Mouse (Mus musculus) frontal cortex, postnatal 36 days (tissue): ENCODE data around the gene Tpbpa.
"Not testable (repeated sequence)": the region's sequence is repeated elsewhere in the genome, so short reads cannot be mapped to it uniquely, and the experiment has no call there.

ENCODE experiments used
- DNase-seq, 2 experiments: peaks; one replicate each; pipeline ENCODE4 v3.0.0; 2022; ENCODE audit warnings: low spot score in 2 of 2

The Tpbpa gene

GRCm38 (mm10) chr13:60941884-60942283, at the start of gene Tpbpa:
TSS of gene Tpbpa (minus strand) at chr13:60941984.
- not testable (repeated sequence) for DNase-seq

GRCm38 (mm10) chr13:60986915-60987314, 45.1 kb upstream of the Tpbpa start:
- not testable (repeated sequence) for DNase-seq

DNA sequence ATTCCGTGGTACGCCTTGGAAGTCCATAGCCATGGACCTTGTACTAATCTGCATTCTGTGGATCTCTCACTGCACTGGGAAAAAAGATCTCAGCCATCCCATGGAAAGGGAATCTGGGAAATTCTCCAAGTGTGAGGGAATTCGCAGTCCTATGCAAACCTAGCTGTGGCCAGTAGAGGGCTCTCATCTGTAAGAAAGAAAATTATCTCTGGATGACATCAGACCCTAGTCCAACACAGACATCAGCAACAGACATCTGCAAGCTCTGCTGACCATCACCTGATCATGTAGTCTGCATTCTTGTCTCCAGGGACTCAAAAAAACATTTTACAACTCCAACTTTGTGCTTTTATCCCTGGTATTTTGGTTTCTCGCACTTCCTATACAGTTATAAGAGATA, 30.5 kb upstream of the Tpbpa start:
- DNase-seq, result not testable (repeated sequence)

DNA sequence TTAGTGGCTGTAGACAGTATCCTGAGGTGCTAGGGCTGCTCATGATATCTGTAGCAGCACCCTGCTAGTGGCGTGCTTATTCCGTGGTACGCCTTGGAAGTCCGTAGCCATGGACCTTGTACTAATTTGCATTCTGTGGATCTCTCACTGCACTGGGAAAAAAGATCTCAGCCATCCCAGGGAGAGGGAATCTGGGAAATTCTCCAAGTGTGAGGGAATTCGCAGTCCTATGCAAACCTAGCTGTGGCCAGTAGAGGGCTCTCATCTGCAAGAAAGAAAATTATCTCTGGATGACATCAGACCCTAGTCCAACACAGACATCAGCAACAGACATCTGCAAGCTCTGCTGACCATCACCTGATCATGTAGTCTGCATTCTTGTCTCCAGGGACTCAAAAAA, 22.2 kb upstream of the Tpbpa start:
- DNase-seq, result not testable (repeated sequence)

DNA sequence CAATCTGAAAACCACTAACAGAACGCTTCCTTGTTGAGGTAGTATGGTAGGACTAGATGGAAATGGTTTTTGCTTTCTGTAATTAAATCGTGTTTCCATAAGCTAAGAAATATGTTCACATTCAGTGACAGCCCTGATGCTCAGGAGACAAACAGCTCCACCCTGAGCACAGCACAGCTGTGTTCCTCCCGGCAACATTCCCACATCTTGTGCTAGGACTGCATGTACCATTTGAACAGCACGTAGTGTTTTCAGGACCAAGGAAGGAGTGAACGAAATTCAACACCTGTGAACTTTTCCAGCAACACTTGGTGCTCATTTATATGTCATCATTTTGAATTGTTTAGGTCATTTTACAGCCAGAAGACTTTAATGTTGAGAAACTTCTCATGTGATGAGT, 19.9 kb upstream of the Tpbpa start:
- no peak for DNase-seq

- DNase-seq, result no peak
These were observed 5.3 kb downstream of the Tpbpa start, which contains the start of the genes Gm49391 and Ctla2a for GRCm38 (mm10) chr13:60936500-60936901. TSS of gene Gm49391 (minus strand) at chr13:60936571. TSS of gene Ctla2a (minus strand) at chr13:60936625.

DNA sequence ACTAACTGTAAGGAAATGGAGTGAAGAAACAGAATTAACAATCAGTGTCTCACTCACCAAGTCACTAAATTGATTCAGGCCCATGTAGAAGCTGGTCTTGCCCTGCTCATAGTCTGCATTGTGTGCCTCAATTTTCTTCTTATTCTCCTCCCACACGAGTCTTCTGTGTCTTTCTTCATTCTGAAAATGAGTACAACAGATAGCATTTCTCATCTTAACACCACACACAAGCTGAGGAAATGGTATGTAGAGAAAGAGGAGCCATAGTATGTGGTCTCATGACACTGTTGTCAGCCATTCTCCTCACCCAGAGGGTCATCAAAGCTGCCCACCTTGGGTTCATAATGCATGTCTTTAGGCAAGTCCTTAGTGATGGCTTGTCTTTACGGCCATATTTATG, 6.3 kb downstream of the Tpbpa start, which contains the start of gene Gm49393:
Gene Gm49393 (minus strand): TSS at position 101 of the 400 bp plus-strand sequence.
- not testable (repeated sequence) for DNase-seq

DNA sequence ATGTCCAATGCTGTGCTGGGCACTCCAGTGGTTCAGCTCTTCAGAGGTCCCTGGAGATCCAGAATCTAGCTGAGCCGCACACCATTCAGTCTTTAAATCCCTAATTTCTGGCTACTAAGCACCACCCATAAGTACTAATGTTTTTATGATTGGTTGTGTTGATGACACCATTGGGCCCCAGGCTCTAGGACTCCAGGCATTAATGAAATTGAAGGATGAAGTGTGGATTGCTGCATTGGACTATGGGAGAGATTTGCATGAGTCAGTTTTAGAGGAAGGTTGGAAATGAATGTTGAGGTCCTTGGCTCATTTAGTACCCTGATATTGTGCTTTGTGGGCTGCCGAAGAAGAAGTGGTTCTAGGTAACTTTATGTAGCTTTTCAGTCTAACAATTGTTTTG, 37.0 kb downstream of the Tpbpa start, which contains the start of gene Tpbpb:
Gene Tpbpb (minus strand): TSS at position 101 of the 400 bp plus-strand sequence.
- DNase-seq, result not testable (repeated sequence)

GRCm38 (mm10) chr13:60897328-60897727, 44.5 kb downstream of the Tpbpa start, which contains the start of gene Ctla2b:
TSS of gene Ctla2b (minus strand) at chr13:60897447.
- no peak for DNase-seq

- not testable (repeated sequence) for DNase-seq
These were observed 45.0 kb downstream of the Tpbpa start, which contains the start of gene Gm49392 for GRCm38 (mm10) chr13:60896794-60897193. TSS of gene Gm49392 (minus strand) at chr13:60896894.

DNA sequence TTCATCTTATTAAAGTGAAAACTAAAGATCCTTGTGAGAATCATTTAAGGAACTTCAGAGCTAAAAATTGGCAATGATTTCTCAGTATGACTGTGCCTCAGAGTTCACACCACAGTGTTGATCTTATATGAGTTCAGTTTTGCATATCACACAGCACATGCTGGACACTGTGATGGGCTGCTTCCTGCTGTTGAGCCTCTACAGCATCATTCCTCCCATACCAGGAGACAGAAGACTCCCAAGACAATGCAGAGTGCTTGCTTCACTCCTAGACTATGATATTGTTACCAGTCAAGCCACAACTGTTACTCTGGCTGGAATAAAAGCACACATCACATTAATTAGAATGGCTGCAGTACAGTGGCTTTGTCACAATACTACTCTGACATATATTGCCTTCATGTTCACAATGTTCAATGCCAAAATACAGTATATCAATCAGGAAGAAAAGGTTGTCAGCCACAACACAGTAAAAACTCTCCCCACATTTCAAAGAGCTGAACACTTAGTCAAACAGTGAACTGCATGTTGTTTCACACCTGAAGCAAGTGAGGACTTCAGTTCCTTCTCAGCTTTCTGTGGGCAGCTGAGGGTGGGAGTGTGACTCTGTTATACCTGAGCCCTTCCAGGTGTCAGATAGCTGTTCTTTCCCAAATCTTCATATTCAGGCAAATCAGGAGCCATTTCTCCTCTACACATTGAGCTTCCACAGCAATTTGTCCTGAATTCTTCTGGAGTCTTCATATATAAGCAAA, 46.2 kb downstream of the Tpbpa start:
- DNase-seq, result no peak

DNA sequence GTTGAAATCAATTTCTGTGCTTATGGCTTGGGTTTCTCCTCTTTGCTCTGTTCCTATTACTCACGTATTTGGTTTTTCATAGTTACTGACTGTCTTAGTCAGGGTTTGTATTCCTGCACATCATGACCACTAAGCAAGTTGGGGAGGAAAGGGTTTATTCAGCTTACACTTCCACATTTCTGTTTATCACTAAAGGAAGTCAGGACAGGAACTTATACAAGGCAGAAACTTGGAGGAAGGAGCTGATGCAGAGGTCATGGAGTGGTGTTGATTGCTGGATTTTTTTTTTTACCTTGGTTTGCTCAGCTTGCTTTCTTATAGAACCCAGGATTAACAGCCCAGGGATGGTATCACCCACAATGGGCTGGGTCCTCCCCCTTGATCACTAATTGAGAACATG, 49.5 kb downstream of the Tpbpa start:
- DNase-seq, result no peak
